Mouse (Mus musculus) layer of hippocampus, postnatal 14 days (tissue): ENCODE results near the gene Tmbim6. TPM values are rescaled to one million over a fixed set of nuclear protein-coding genes. Genes with fewer than 3 reads are reported as not detected.

Experiments used
- DNase-seq, 2 experiments: peaks; one replicate each; pipeline ENCODE4 v3.0.0; 2021 to 2022; ENCODE audit warnings: low spot score in 2 of 2, mixed read lengths in 1 of 2
- long read RNA-seq, 2 experiments: library from polyadenylated mRNA; stranded (forward); transcript quantifications; one replicate each; pipeline ENCODE4 v2.0.0; 2021
- total RNA-seq, 2 experiments: library from RNA; stranded (reverse); gene quantifications; 2 replicates each; pipeline ENCODE4 v1.2.3; 2021

Gene Tmbim6
- total RNA-seq, result 100 to 1,000 TPM; 357 to 369 TPM
- long read RNA-seq, experiment 1, transcript Tmbim6-202 (10 exons, 944 nt), result minor isoform, 61 of 410 reads
- long read RNA-seq, experiment 1, transcript Tmbim6-201 (10 exons, 2,452 nt), result major isoform, 298 of 410 reads
- long read RNA-seq, experiment 1, partial matches to known transcripts, result 17 of 410 reads
- long read RNA-seq, experiment 1, other reads (novel, unspliced or antisense), result 29 of 410 reads
- long read RNA-seq, experiment 2, transcript Tmbim6-201 (10 exons, 2,452 nt), result major isoform, 387 of 516 reads
- long read RNA-seq, experiment 2, transcript Tmbim6-202 (10 exons, 944 nt), result minor isoform, 68 of 516 reads
- long read RNA-seq, experiment 2, partial matches to known transcripts, result 46 of 516 reads
- long read RNA-seq, experiment 2, other reads (novel, unspliced or antisense), result 8 of 516 reads

DNA sequence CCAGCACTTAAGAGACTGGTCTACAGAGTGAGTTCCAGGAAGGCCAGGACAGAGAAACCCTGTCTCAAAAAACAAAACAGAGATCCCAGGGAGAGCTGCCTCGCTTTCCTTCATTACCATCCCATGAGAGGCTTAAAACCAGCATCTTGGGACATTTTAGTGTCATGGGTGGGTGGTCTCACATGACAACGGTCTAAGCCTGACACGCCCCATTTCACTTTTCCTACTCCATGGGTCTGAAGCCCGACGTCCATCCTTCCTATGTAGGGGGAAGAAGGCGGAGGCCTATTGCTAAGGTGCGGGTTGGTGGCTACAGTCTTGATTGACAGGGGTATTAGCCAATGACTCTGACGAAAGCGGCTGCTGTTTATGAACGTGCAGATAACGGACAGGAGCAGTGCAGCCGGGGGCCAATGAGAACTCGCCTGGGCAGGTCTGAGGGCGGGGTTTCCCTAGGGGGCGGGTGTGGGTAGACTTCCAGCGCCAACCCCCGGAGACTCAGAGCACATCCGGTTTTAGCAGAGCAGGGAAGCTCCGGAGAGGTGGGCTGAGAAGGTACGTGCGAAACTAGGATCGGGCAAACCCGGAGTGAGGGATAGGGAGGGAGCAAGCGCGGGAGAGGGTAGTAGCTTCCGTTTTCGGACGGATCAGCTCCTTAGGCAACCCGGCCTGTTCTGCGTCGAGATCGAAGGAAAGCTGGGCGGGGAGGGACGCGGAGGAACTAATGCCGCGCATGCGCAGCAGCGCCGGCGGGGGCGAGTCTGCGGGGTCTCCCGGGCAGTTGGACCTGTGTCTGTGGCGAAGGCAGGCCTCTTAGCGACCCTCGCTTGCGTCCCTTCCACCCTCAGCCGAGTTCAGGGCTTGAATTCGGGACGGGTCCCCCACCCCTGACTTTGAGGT is at the start of gene Tmbim6:
Tmbim6 (plus strand) TSS at position 397 of the 900 bp plus-strand sequence.
- DNase-seq, result peak; percentile 99 to 100

DNA sequence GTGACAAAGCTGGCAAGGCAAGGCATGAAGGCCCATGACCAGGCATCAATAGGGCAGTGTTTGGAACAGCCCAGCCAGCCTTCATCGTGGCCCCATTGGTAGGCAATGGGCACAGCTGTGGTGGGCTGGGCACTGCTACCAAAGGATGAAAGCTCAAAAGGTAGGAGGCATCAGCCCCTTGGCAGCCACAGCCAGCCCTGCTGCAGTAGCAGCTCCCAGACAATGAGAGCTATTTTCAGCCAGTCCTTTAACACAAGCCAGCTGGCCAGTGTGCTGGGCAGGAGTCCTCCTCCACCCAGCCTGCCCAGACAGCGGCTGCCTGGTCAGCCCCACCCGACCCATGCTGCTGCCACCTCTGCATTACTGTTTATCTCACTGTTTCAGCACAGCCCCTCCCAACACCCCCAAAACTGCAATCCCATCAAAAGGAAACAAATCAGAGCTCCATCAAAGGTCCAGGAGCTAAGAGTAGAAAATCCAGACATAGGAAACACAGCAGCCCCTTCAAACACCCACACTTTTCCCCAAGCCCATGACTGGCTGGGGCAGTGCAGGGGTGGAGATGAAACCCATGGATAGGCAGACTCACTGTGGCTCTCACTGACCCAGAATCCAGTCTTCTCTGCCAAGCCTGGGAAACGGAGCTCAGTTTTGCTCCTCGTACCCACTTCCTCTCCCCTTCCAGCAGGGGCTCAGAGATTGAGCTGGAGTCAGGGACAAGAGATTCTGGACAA is 49.1 kb upstream of the Tmbim6 start:
- DNase-seq, result peak; percentile 57 to 68

DNA sequence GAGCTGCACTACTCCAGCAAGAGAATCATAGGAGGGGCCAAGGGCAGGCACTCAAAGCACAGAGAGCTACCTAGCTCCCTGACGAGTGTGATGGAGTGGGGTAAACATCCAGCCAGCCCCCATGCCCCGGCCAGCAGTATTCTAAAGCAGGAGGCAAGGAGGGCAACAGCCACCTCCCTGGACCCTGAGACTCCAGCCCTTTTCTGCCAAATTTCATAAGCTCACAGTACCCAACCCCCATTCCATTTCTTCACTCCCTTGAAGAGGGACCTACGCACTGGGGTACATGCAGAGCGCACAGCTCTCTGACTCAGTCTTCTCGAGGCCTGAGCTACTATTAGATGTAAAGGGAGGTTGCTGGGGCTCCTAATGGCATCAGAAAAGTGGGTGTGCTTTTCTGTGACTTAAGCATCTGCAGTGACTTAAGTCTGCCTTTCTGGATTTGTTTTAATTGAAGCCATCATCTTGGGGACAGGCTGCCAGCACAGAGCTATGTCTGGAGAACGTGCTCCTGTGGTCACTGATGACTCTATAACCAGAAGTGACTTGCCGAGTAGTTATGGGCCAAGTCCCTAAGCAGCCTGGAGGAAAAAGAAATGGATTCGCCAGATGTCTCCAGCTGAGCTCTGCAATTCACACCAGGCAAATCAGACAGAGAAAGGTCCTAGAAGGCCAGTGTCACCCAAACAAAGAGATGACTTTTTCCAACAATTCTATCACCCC is 48.4 kb upstream of the Tmbim6 start:
- no peak for DNase-seq

DNA sequence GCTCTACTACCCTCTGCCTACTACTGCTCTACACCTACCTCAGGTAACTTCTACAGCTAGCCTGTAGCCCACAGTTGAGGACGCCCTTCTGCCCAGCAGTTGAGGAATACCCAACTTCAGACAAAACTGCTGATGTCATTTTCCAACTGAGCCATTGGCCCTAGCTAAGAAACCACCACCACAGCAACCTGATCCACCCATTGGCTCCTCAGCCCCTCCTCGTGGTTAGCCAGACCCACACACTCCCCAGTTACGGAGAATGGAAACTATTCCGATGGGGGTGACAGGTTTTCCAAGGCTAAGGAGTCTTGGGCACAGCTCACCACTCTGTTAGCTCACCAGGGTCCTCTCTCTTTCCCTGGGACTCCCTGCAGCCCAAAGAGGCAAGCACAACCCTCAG is 47.7 kb upstream of the Tmbim6 start:
- no peak for DNase-seq

DNA sequence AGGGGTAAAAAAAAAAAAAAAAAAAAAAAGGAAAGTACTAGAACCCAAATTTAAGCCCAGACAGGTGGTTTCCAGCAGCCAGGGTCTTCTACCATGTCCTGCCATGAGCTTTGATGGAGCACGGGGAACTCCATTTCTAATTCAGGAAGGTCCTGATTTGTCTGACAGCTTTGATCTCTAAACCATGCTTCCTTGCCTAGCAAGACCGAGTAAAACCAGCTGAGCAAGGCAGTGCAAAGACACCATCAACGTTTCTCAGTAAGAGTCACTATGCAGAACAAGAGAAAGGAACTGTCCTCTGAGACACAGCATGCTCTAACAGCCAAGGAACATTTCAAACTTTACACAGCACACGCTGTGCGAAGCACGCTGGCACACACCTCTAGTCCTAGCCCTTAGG is 41.1 kb upstream of the Tmbim6 start:
- DNase-seq, result no peak

DNA sequence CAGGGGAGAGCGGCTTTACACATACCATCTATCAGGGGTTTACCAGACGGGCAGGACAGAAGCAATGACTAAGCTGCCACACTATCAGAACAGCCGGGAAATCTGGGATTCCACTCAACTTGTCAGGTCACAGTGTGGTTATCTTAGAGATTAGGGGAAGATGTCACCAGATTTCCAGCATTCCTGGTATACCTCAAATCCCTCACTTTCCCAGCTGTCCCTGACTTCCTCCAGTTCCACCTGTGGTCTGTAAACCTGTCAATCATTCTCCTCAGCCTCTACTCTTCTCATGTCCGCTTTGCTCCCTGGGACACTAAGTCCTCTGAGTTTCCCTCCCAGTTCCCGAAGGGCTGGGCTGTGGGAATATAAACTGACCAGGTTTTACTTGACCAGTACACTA is 40.4 kb upstream of the Tmbim6 start:
- no peak for DNase-seq

DNA sequence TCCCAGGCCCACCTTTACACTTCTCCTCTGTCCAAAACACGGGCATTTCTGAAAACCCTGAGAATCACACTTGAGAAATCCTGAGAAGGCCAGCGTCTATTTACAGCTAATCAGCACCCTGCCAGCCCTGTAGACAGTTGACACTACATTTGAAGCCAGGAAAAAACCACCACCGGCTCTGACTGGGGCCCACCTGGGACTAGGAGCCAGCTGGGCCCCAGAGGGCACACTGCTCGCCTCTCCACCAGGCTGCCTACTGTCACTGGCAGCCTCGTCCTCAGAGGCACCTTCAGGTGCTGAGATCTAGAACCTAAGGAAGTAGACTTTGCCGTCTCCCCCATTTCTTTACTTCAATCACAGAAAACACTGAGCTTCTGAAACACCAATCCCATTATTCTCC is 37.0 kb upstream of the Tmbim6 start:
- no peak for DNase-seq

DNA sequence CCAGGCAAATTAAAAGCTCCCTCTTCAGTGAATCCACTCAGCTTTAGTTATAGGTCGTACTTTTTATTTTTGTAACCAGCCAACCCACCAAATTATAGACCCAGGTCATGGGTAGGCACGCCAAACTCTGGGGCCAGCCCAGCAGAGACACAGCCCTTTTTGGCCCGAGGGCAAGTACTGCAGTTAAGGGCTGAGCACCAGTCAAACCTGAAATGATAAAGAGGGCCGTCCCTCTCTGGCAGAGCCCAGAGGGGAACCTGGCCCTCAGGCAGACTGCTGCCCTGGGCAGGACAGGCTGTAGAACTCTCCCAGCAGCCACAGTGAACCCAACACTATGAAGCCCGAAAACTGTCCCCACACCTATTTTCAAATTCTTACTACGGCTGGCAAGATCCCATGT is 36.2 kb upstream of the Tmbim6 start:
- no peak for DNase-seq

DNA sequence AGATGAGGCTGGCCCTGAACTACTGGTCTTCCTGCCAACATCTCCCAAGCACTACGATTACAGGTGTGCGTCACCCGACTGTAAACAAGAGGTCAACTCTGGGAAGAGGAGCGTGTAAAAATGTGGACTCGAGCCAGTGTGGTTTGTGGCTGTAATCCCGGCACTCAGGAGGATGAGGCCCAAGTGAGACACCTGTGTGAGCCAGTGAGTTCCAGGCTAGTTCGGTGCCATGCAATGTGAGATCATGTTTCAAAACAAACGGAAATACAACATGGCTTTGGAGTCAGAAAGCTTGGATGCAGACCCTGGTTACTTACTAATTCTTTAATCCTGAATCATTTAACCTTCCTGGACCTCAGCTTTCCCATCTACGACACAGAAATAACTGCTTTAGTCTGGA is 33.7 kb upstream of the Tmbim6 start:
- DNase-seq, result no peak

DNA sequence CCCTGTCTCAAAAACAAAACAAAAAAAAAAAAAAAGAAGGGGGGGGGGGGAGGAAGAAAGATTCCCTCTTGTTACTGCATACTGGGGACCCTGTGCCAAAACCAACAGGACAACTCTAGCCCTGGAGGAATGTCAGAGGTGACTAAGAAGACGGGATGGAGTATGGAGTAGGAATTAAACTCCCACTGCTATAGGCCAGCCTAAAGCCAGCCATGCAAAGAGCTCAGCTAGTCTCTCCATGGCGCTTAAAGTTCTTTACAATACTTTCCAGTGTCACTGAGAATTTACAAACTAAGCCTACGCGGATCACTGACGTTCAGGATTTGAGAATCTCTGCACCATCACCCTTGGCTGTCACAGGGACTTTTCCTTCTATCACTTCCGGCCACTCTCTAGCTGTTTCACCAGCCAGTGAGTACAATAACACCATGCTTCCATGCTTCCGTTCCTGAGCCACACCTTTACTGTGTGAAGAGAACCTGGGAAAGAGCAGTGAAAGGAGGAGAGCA is 28.6 kb upstream of the Tmbim6 start:
- no peak for DNase-seq

DNA sequence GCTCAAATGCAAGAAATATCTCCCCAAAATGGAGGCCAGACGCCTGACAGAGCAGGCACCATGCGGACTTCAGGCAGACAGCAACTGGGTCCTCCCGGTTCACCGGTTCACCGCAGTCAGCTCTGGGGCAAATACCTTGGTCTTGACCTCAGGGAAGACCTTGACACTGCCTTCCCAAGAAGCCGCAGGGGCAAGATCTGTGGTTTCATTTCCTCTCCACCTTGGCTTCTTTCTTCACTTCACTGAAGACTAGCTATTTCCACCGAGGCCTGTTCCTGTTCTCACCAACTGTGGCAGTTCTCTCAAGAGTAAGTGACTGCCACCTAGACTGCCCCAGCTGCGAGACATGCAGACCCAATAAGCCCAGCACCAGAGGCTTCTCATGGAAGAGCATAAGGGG is 27.8 kb upstream of the Tmbim6 start:
- no peak for DNase-seq

DNA sequence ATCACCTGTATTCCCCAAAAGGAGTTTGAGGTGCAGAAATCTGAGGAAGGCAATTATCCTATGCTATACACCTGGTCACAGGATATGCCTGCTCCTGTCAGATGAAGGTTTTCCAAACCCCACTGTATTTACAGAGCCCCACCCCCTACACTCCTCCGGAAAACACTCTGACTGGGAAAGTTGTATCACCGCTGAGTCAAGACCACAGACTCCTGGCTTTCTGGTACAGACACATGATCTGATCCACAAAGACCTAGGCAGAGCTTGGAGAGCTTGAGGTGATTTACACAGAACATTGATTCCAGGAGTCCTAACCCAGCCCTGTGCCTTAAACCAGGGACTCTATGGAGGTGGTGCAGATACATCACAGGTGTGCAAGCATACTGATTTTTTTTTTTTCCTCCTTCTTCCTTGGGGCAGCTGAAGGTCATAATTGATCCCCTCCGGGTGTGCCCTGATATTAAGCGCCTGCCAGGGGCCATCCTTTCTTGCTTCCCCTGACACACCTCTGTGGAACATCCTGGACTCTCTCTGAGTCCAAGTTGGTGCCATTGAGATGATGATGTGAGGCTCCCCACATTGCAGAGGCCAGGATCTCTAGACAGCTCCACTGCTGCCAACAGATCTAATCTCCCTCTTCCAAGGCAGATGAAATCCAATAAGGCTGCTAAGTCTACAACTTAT is 24.0 kb upstream of the Tmbim6 start:
- DNase-seq, result no peak

DNA sequence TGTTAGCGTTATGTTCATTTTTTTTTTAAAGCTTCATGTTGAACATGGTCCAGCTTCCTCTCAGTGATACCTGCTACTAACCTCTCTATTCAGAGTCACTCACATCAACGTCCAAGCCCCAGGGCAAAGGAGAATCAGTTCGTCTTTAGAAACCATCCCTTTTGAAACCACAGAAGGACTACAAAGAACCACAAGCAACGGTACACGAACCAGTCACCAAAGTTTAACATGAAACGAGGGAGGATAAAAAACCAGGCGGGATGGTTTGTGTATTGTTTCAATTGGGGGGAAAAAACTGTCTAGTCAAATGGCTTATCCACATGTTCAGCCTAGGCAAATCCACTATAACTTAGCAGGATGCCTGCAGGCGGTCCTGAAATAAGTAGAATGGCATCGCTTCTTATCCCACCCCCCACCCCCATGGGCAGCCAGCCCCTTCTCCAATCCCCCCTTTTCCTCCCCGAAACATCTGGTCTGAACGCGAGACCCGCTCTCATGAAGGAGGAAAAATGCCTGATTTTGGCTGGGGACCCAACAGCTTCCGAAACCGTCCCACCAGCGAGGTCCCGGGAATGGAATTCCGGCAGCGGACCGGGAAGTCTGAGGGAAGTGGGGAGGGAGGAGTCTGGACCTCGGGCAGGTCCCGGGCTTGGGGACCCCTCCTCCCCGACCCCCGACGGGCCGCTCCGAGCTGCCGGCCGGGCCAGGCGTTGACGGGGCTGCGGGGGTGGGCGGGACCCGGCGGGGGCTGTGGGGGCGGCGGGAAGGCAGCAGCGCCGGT is 23.1 kb upstream of the Tmbim6 start:
- no peak for DNase-seq

DNA sequence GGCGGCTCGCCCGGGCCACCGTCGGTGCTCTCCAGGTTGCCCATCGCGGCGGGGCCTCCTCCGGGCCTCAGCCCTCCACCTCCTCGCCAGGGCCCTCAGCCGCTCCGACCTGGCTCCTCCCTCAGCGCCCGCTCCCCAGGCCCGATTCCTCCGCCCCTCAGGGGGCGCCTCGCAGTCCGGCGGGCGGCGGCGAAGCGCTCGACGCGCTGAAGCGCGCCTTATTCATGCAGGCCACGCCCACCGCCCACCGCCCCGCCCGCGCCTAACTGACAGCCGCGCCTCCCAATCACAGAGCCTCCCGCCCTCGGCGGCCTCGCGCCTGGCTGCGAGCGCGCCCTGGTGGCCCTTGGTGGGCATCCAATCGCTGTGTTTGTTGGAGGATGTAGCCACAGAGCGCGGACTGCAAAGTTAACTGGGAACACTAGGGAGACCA is 22.4 kb upstream of the Tmbim6 start, which contains the start of gene Fmnl3:
Fmnl3 (minus strand) TSS at position 224 of the 433 bp plus-strand sequence.
- peak; percentile 98 to 99 for DNase-seq

DNA sequence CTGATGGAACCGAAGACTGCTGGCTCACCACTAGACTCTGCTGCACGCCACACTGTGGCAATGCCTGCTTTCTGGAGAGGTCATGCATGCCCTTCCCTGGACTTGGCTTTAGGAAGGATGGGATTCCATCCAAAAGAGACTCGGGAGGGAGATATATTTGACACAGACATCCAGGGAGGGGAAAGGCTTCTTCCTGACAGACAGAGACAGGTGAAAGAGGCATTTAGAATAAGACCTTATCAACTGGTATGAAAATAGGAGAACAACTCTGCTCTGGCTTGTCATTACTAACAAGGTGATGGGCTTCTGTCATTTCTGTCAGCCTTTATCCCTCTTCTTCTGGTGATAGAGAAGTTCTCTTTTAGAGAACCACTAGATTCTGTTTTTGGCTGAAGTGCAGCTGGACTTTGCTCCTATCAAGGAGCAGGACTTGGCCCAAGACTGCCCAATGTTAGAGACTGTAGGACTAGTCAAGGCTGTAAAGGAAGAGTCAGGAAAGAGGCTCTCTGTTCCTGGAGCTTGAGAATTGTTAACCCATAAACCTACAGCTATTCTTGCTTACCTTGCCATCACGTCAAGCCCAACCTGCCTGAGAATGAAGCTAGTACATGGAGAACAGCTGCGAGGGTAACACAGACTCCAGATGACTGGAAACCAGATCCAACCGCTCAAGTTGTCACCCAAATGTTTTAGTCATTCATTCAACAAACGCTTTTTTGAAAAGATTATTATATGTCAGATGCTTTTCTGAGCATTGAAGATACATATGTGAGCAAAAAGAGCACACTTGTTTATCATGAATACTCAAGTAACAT is 20.9 kb upstream of the Tmbim6 start:
- no peak for DNase-seq

DNA sequence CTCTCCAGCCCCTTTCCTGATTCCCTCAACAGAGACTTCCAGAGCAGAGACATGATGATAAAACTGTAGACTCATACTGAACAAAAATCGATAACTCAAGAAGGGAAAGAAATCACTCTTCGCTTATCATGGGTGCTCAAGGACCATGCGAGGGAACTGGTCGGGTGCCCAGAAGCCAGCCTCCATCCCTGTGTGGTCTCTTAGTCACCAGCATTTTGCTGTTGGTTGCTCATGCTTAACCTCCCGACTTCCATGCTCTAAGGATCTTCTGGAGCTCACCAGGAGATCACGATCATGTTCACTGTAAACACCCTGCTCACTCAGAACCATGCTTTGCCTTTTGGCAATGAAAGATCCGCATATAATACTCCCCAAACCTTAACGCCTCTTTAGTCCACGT is 19.9 kb upstream of the Tmbim6 start:
- no peak for DNase-seq

DNA sequence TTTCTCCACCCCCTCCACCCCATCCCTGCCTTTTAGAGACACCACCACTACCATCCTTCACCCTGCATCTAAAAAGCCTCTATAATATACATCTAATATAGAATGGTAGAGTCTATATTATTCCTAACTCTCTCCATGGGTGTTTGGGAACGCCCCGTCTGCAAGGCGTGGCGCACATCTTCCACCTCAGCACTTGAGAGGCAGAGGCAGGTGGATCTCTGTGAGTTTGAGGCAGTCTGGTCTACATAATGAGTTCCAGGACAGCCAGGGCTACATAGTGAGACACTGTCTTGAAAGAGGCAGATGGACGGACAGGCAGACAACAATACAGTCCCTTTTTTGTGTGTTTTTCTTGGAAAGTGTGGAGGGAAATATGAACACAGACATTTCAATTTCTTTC is 17.6 kb upstream of the Tmbim6 start:
- no peak for DNase-seq

DNA sequence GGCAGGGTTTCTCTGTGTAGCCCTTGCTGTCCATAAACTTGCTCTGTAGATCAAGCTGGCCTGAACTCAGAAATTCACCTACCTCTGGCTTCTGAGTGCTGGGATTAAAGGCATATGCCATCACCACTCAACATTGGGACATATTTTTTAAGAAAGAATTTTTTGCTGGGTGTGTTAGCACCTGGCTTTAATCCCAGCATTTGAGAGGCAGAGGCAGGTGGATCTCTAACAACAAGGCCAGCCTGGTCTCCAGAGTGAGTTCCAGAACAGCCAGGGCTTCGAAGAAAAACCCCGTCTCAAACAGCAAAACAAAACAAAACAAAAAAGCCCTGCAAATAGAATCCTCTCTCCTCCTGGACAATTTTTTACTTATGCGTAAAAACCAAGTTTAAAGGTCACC is 17.1 kb upstream of the Tmbim6 start:
- no peak for DNase-seq
